Mouse (Mus musculus): ENCODE data around the gene Llgl1. TPM values are rescaled to one million over a fixed set of nuclear protein-coding genes. Genes with fewer than 3 reads are reported as not detected.

Llgl1 gene
- polyA plus RNA-seq, 1 experiment from 2014 or later = 54.2 TPM

DNA sequence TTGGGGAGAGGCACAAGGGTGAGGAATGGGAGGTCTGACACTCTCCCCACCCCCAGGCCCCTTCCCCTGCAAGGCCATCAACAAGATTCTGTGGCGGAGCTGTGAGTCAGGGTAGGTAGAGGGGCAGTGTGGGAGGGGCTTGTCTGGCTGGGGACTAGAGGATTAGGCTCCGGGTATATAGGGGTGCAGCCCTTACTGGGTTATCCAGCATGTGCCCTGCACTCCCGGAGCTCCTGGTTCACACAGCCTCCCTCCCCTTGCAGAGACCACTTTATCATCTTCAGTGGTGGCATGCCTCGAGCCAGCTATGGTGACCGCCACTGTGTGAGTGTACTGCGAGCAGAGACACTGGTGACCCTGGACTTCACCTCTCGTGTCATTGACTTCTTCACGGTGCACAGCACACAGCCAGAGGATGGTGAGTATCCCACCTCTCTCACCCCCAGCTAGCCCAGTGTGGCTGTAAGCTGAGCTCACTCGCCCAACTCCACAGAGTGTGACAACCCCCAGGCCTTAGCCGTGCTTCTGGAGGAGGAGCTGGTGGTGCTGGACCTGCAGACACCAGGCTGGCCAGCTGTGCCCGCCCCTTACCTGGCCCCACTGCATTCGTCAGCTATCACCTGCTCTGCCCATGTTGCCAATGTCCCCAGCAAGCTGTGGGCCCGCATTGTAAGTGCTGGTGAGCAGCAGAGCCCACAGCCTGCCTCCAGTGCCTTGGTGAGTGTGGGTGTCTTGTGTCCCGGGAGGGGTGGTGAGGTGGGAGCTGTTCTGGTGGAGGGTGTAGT is 7.4 kb downstream of the Llgl1 start:
- Histone ChIP-seq H3K4me1 (peaks cover 1% of the 10 kb centered on the region; the same call in 1 of the 2 replicates), H3K9me3 (no peaks in the 10 kb centered on the region), H3K9ac (no peak overlapping the region), H3K4me2 (no peak overlapping the region), H3K36me3 (peaks cover 72% of the 10 kb centered on the region), H3K4me3 (no peak overlapping the region), H3K27ac (no peak overlapping the region), H3K27me3 (no peaks in the 10 kb centered on the region)
- ATAC-seq (ENCODE audit: borderline replicate concordance, extremely low read depth, low FRiP score, low TSS enrichment) = no peak
- WGBS = 83% methylated on average over 13 of the region's 14 CpGs

DNA sequence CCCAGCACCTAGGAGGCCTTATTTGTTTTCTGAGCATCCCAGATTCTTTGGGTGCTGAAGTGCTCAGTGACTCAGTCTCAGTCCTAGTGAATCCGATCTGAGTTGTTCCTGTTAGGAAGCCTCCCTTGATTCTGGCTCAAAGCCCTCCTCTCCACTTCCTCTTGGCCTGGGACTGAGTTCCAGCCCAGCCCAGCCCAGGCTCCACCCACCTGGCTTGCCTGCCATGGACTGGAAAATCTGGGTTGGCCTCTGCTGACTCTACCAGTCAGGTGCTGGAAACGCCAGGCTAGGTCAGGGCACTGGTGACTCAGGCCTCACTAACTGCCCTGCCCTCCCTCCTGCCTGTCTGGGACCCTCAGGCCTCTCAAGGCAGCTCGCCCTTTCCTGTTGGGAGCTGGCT is 8.1 kb downstream of the Llgl1 start:
- no peak overlapping the region for H3K4me3 ChIP-seq
- H3K27ac ChIP-seq = no peak overlapping the region
- 69% methylated on average over 3 of the region's 3 CpGs for WGBS
- ATAC-seq (ENCODE audit: borderline replicate concordance, extremely low read depth, low FRiP score, low TSS enrichment) = no peak
- no peaks in the 10 kb centered on the region; the same call in 1 of the 2 replicates for H3K4me1 ChIP-seq
- H3K27me3 ChIP-seq = no peaks in the 10 kb centered on the region
- no peak overlapping the region for H3K9ac ChIP-seq
- H3K36me3 ChIP-seq = peaks cover 80% of the 10 kb centered on the region
- no peak overlapping the region for H3K4me2 ChIP-seq
- H3K9me3 ChIP-seq = no peaks in the 10 kb centered on the region

DNA sequence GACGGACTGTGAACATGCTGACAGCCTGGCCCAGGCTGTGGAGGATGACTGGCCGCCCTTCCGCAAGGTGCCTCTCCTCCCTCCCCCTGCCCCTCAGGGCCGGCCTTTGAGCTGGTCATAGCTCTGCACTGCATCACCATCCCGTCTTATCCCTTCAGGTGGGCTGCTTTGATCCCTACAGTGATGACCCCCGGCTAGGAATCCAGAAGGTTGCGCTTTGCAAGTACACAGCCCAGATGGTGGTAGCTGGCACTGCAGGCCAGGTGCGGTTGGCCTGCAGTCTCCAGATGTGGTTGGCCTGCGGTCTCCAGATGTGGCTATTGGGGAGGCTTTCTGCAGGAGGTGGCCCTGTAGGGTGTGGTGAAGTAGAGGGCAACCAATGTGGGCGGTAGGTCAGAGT is 9.1 kb downstream of the Llgl1 start:
- Histone ChIP-seq H3K9ac (no peak overlapping the region), H3K4me3 (no peak overlapping the region), H3K9me3 (no peaks in the 10 kb centered on the region), H3K4me2 (no peak overlapping the region), H3K4me1 (no peaks in the 10 kb centered on the region; the same call in 1 of the 2 replicates), H3K36me3 (peaks cover 90% of the 10 kb centered on the region), H3K27ac (no peak overlapping the region), H3K27me3 (no peaks in the 10 kb centered on the region)
- 86% methylated on average over 10 of the region's 10 CpGs for WGBS
- no peak for ATAC-seq (ENCODE audit: borderline replicate concordance, extremely low read depth, low FRiP score, low TSS enrichment)

DNA sequence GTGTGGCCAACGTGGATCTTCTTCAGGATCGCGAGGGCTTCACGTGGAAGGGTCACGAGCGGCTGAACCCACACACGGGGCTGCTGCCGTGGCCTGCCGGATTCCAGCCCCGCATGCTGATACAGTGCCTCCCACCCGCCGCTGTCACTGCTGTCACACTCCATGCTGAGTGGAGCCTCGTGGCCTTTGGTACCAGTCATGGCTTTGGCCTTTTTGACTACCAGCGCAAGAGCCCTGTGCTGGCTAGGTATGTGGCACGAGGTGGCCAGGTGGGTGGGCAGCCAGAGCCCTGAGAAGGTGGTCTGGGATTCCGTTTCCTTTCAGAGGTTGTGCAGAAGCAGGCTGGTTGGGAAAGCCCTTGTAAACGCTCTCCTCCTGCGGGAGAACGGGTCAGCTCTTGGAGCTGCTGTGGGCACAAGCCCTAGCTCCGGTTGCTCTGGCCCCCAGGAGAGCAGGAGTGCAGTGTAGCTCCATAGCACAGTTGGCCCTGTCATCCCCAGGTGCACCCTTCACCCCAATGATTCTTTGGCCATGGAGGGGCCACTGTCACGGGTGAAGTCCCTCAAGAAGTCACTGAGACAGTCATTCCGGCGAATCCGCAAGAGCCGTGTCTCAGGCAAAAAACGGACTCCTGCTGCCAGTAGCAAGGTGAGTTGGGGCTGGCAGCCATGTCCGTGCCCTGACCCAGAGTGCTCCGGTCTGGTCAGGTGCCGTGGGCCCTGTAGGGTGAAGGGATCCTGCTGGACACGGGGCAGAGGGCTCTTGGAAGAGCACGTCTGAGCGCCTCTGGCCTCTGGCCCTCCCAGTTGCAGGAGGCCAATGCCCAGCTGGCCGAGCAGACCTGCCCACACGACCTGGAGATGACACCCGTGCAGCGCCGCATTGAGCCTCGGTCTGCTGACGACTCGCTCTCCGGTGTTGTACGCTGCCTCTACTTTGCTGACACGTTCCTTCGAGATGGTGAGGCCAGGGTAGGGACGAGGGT is 10.2 kb downstream of the Llgl1 start:
- ATAC-seq (ENCODE audit: borderline replicate concordance, extremely low read depth, low FRiP score, low TSS enrichment) = no peak
- no peaks in the 10 kb centered on the region for H3K27me3 ChIP-seq
- H3K4me1 ChIP-seq = no peaks in the 10 kb centered on the region; the same call in 1 of the 2 replicates
- H3K27ac ChIP-seq = no peak overlapping the region
- H3K4me3 ChIP-seq = no peak overlapping the region
- H3K9me3 ChIP-seq = no peaks in the 10 kb centered on the region
- no peak overlapping the region for H3K9ac ChIP-seq
- peaks cover 98% of the 10 kb centered on the region for H3K36me3 ChIP-seq
- H3K4me2 ChIP-seq = no peak overlapping the region
- WGBS = 90% methylated on average over 45 of the region's 45 CpGs

DNA sequence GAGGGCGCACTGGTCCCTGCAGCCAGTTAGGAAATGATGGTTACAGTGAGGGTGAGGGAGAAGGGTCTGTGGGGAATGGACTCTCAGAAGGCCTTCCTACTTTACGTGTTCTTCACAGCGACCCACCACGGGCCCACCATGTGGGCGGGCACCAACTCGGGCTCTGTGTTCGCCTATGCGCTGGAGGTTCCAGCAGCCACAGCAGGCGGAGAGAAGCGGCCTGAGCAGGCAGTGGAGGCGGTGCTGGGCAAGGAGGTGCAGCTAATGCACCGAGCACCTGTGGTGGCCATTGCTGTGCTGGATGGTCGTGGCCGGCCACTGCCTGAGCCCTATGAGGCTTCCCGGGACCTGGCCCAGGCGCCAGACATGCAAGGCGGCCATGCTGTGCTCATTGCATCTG is 11.7 kb downstream of the Llgl1 start:
- peaks cover 100% of the 10 kb centered on the region for H3K36me3 ChIP-seq
- no peak for ATAC-seq (ENCODE audit: borderline replicate concordance, extremely low read depth, low FRiP score, low TSS enrichment)
- H3K4me1 ChIP-seq = no peaks in the 10 kb centered on the region; the same call in 1 of the 2 replicates
- H3K4me3 ChIP-seq = no peak overlapping the region
- WGBS = 95% methylated on average over 17 of the region's 17 CpGs
- no peaks in the 10 kb centered on the region for H3K9me3 ChIP-seq
- no peaks in the 10 kb centered on the region for H3K27me3 ChIP-seq
- H3K4me2 ChIP-seq = no peak overlapping the region
- no peak overlapping the region for H3K9ac ChIP-seq
- no peak overlapping the region for H3K27ac ChIP-seq

DNA sequence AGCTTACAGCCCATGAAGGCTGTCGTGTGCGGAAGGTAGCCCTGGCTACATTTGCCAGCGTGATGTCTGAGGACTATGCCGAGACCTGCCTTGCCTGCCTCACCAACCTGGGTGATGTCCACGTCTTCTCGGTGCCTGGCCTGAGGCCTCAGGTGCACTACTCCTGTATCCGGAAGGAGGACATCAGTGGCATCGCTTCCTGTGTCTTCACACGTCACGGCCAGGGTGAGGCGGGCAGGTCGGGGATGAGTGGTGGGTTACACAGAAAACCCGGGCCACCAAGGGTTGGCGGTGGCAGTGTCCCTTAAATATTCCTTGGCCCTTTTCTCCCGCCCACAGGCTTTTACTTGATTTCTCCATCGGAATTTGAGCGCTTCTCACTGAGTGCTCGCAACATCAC is 12.5 kb downstream of the Llgl1 start:
- Histone ChIP-seq H3K9me3 (no peaks in the 10 kb centered on the region), H3K4me1 (no peaks in the 10 kb centered on the region; the same call in 1 of the 2 replicates), H3K9ac (no peak overlapping the region), H3K27me3 (no peaks in the 10 kb centered on the region), H3K36me3 (peaks cover 99% of the 10 kb centered on the region), H3K4me3 (no peak overlapping the region), H3K4me2 (no peak overlapping the region), H3K27ac (no peak overlapping the region)
- 90% methylated on average over 18 of the region's 18 CpGs for WGBS
- no peak for ATAC-seq (ENCODE audit: borderline replicate concordance, extremely low read depth, low FRiP score, low TSS enrichment)

DNA sequence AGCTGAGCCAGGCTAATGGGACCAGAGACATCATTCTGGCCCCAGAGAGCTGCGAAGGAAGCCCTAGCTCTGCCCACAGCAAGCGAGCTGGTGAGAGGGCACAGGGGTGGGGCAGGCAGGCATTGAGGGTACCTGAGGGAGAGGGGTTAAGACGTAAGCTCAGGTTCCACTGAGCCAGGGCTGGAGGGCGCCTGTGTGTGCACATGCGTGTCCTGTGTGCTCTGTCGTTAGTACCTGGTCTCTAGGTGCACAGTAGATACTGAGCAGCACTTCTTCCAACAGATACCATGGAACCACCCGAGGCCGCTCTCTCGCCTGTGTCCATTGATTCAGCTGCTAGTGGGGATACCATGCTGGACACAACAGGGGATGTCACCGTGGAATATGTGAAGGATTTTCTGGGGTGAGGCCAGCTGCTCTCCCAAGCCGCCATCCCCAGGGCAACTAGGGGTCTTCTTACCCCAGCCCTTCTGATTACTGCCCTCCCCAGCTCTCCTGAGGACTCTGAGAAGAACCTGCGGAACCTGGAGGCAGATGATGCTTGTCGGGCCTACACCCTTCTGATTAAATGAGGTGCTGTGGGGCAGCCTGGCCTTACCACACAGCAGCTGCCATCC is 13.2 kb downstream of the Llgl1 start:
- Histone ChIP-seq H3K27ac (no peak overlapping the region), H3K4me1 (no peaks in the 10 kb centered on the region), H3K36me3 (peaks cover 98% of the 10 kb centered on the region), H3K27me3 (no peaks in the 10 kb centered on the region), H3K4me3 (no peak overlapping the region), H3K9me3 (no peaks in the 10 kb centered on the region), H3K9ac (no peak overlapping the region), H3K4me2 (no peak overlapping the region)
- 90% methylated on average over 13 of the region's 13 CpGs for WGBS
- ATAC-seq (ENCODE audit: borderline replicate concordance, extremely low read depth, low FRiP score, low TSS enrichment) = no peak

DNA sequence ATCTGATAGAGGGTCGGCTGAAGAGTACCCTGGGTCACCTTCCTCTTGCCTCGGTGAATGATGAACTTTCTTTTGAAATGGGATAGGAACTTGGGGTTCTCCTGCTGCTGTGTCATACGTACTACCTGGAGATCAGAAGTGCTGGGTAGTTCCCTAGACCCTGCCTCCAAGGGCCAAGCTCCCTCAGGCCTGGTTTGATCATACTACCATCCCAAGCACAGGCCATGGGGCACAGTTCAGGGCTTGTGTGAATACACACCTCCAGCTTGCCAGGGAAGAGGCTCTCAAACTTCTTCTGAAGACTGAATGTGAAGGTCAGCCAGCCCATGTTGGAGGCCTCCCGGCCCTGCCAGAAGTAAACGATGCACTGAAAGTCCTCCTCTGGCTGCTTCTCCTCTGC is 16.3 kb downstream of the Llgl1 start:
- H3K4me2 ChIP-seq = no peak overlapping the region
- no peaks in the 10 kb centered on the region for H3K9me3 ChIP-seq
- no peak overlapping the region for H3K4me3 ChIP-seq
- no peak for ATAC-seq (ENCODE audit: borderline replicate concordance, extremely low read depth, low FRiP score, low TSS enrichment)
- H3K4me1 ChIP-seq = no peaks in the 10 kb centered on the region
- peaks cover 96% of the 10 kb centered on the region for H3K36me3 ChIP-seq
- H3K9ac ChIP-seq = no peak overlapping the region
- WGBS = 78% methylated on average over 5 of the region's 5 CpGs
- no peak overlapping the region for H3K27ac ChIP-seq
- H3K27me3 ChIP-seq = no peaks in the 10 kb centered on the region

DNA sequence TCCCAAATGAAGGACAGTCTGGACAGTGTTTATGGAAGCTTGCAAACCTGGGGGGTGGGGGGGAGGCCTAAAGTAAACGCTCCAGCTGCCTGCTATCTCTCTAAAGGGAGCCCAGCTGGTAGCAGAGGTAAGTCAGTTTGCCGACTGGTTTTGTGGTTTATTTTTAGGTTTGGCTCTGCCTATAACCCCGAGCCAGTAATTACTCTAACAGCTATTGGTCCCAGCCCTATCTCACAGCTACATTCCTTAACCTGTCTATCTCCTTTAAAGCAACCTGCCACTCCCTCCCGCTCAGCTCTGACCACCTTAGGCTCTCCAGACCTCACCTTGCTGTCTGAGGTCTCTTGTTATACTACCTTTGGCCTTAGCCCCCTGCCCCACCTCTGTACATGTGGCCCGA is 19.7 kb downstream of the Llgl1 start:
- H3K9me3 ChIP-seq = no peaks in the 10 kb centered on the region
- no peak overlapping the region for H3K4me2 ChIP-seq
- H3K4me1 ChIP-seq = no peaks in the 10 kb centered on the region
- H3K27me3 ChIP-seq = no peaks in the 10 kb centered on the region
- H3K27ac ChIP-seq = no peak overlapping the region
- H3K4me3 ChIP-seq = no peak overlapping the region
- H3K36me3 ChIP-seq = peaks cover 96% of the 10 kb centered on the region
- H3K9ac ChIP-seq = no peak overlapping the region
- no peak for ATAC-seq (ENCODE audit: borderline replicate concordance, extremely low read depth, low FRiP score, low TSS enrichment)
- 62% methylated on average over 5 of the region's 5 CpGs for WGBS

DNA sequence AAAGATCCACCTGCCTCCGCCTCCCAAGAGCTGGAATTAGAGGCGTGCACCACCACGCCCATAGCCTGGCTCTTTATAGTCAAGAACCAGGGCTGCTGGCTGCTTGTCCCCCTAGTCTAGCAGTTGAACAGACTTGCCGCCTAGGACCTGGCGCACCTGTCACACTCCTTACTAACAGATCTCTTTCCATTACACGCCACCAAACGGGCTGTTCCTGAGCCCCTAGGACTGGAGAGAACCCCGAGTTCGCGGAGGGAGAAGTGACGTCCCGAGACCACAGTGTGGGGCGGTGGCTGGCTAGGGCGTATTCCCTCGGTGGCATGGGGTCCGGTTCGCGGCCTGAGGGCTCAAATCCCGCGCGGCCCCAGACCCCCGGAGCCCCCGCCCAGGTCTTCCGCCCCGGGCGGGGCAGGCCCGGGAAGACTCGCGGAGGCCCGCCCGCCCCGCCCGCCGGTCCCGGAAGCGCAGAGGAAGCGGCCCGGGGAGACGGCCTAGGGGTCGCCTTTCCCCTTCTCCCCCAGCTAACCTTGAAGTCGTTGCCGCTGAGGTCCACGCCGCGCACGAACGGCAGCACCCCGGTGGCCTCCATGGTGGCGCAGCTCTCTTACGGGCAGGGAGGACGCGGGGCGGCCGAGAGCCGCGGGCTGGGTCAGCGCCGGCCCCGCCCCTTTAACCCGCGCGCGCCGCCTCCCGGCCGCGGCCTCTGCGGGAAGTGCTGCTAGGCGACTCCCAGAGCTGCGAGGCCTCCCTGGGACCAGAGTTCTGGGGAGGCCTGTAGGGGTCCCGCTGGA is 27.3 kb downstream of the Llgl1 start, which contains the start of gene Flii:
Gene Flii (minus strand): TSS at position 663 of the 791 bp plus-strand sequence.
- Histone ChIP-seq H3K36me3 (peaks cover 36% of the 10 kb centered on the region), H3K4me3 (peak within 1 kb of the TSS; percentile 76), H3K9ac (peak within 1 kb of the TSS; percentile 86), H3K27ac (peak within 1 kb of the TSS; percentile 84), H3K27me3 (no peaks in the 10 kb centered on the region), H3K4me1 (peaks cover 31% of the 10 kb centered on the region), H3K4me2 (peak within 1 kb of the TSS; percentile 78), H3K9me3 (no peaks in the 10 kb centered on the region)
- ATAC-seq (ENCODE audit: borderline replicate concordance, extremely low read depth, low FRiP score, low TSS enrichment) = peak; percentile 83
- under 1% methylated on average over 71 of the region's 71 CpGs for WGBS
